Mouse (Mus musculus) spleen, adult 2 months (tissue): Measurements from ENCODE around the gene Lamb1.

ENCODE experiments used
- CTCF ChIP-seq: fragments of 200-500 bp; IDR thresholded peaks from 2 replicates; pipeline ENCODE4 v1.5.1; 2011; ENCODE audit warnings: mild to moderate bottlenecking, inconsistent platforms; ENCODE audit not compliant: insufficient read depth, insufficient read length, insufficient replicate concordance; ENCODE audit errors: extremely low read depth
- POLR2A ChIP-seq: fragments of 200-500 bp; IDR thresholded peaks from 2 replicates; pipeline ENCODE4 v1.6.1; 2011; ENCODE audit warnings: low read depth, low read length, inconsistent platforms

DNA sequence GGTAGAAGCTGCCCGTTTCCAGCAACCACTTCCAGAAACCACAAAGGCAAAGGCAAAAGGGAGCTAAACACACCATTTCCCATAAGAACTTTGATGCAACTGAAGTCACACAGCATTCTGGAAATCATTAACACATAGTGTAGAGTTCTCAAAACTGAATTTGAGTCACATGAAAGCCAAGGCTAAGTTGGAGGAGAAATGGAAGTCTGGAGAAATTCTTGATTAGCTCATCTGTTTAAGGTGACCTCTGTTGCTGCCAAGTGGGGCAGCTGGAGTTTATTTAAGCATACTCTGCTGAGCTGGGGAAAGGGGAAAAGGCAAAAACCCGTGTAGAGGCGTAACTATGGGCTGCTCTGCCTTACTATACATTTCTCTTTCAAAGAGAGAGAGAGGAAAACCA is 46.3 kb upstream of the Lamb1 start:
- TF ChIP-seq POLR2A (no peak), CTCF (no peak)
